Mouse (Mus musculus) thymus, adult 2 months (tissue): ENCODE data around the gene Rcbtb1.

ENCODE experiments used
- CTCF ChIP-seq: fragments of 200-500 bp; IDR thresholded peaks from 2 replicates; pipeline ENCODE4 v1.5.1; 2012; ENCODE audit warnings: mild to moderate bottlenecking, control low read depth, low read length, moderate library complexity, borderline replicate concordance; ENCODE audit not compliant: control insufficient read depth, poor library complexity, insufficient read depth; ENCODE audit errors: extremely low read depth
- POLR2A ChIP-seq: fragments of 200-500 bp; IDR thresholded peaks from 2 replicates; pipeline ENCODE4 v1.6.1; 2012; ENCODE audit warnings: mild to moderate bottlenecking, low read length, control low read depth, moderate library complexity; ENCODE audit not compliant: control insufficient read depth, poor library complexity, insufficient read depth; ENCODE audit errors: extremely low read depth

- TF ChIP-seq CTCF (no peak), POLR2A (no peak)
Observed at GRCm38 (mm10) chr14:59209003-59209402, 8.0 kb downstream of the Rcbtb1 start.
